Mouse (Mus musculus): ENCODE measurements at regions not wholly inside any gene's neighbourhood (a gene's known extent, or its start where the extent isn't known, plus 50 kb on each side); places are given as distances from the start of the nearest gene placed in this dataset.

DNA sequence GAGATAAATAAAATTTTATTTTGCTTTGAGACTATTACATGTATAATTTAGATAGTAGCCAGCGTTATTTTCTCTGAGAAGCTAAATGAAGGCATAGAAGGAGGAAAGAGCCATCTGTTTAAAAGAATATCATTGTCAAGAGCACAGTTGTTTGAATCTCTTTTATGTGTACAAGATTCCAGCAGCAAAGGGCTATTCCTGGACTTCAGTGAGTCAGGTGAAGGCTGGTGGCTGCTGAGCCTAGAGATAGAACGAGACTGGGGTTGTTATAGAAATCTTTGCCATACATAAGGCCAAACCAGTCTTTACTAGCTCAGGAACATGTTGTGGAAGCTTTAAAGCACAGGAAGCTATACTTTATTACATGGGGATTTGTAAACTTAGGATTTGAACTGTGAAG lies 261.6 kb downstream of the Adcyap1 start:
- Histone ChIP-seq H3K36me3 (no peaks in the 10 kb centered on the region), H3K27ac (no peak overlapping the region), H3K4me3 (no peak overlapping the region), H3K9ac (no peak overlapping the region), H3K4me1 (no peaks in the 10 kb centered on the region), H3K9me3 (no peaks in the 10 kb centered on the region), H3K27me3 (no peaks in the 10 kb centered on the region), H3K4me2 (no peak overlapping the region)
- ATAC-seq (ENCODE audit: insufficient number of reproducible peaks, insufficient read depth, low FRiP score, low TSS enrichment, low read depth), result no peak
- 88% methylated on average over 2 of the region's 2 CpGs for WGBS

DNA sequence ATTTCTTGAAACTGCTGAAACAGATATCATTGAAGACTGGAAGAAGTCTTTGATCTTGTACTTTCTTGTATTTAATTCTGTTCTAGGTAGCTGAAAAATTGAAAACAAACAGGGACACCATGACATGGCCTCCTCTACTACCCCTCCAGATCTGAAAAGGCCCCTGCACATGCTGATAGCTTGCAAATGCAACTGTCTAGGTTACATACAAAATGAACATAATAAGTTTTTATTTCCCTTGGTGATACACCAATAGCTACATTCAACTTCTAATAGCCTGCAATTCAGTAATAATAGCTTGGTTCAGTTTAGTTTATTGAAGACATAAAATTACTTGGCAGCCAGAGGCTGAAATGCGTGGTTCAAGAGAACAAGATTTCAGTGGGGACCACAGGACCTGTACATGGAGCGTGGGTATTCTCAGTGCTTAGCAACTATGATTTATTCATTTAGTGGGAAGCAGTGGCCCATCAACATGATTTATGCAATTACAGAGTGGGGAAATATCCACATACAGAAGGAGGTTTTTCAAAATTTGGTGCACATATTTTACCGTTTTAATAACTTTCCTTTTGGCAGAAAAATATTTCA lies 264.9 kb downstream of the Adcyap1 start:
- Histone ChIP-seq H3K27ac (no peak overlapping the region), H3K9me3 (no peaks in the 10 kb centered on the region), H3K27me3 (no peaks in the 10 kb centered on the region), H3K4me3 (no peak overlapping the region), H3K9ac (no peak overlapping the region), H3K4me1 (no peaks in the 10 kb centered on the region), H3K36me3 (no peaks in the 10 kb centered on the region), H3K4me2 (no peak overlapping the region)
- ATAC-seq (ENCODE audit: insufficient number of reproducible peaks, insufficient read depth, low FRiP score, low TSS enrichment, low read depth), result no peak
- WGBS, result 80% methylated on average over 3 of the region's 3 CpGs

DNA sequence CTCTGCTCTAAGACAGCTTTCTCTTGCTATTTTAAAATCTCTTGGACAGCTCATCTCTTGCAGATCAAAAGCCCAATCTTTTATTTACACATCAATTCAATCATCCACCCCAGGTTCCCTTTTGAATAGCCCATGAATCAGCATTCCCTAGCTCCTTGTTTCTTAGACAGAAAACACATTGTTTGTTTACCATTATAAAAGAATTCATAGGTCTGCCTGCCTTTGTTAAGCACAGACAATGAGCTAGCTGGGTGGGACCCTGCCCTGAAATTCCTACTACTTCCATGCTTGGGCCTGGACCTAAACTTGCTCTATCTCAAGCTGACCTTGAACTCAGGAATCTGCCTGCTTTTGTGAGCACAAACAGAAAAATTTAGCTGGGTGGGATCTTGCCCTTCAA lies 283.6 kb downstream of the Adcyap1 start:
- no peaks in the 10 kb centered on the region for H3K9me3 ChIP-seq
- no peaks in the 10 kb centered on the region for H3K36me3 ChIP-seq

GRCm38 (mm10) chr17:93484540-93484939 lies 285.7 kb downstream of the Adcyap1 start:
- ATAC-seq (ENCODE audit: insufficient number of reproducible peaks, insufficient read depth, low FRiP score, low TSS enrichment, low read depth), result no peak
- WGBS, result 56% methylated on average over 1 of the region's 1 CpGs
- no peak overlapping the region for H3K9ac ChIP-seq
- H3K4me3 ChIP-seq, result no peak overlapping the region
- no peaks in the 10 kb centered on the region for H3K27me3 ChIP-seq
- no peak overlapping the region for H3K27ac ChIP-seq
- no peaks in the 10 kb centered on the region for H3K4me1 ChIP-seq
- H3K4me2 ChIP-seq, result no peak overlapping the region
- no peaks in the 10 kb centered on the region for H3K36me3 ChIP-seq
- no peaks in the 10 kb centered on the region for H3K9me3 ChIP-seq

More for the DNA sequence above, 283.6 kb downstream of the Adcyap1 start:
- no peak overlapping the region for H3K4me3 ChIP-seq
- H3K27ac ChIP-seq, result no peak overlapping the region
- H3K27me3 ChIP-seq, result no peaks in the 10 kb centered on the region
- no peak overlapping the region for H3K9ac ChIP-seq
- H3K4me2 ChIP-seq, result no peak overlapping the region
- ATAC-seq (ENCODE audit: insufficient number of reproducible peaks, insufficient read depth, low FRiP score, low TSS enrichment, low read depth), result no peak
- no peaks in the 10 kb centered on the region for H3K4me1 ChIP-seq

GRCm38 (mm10) chr17:93486442-93486841 lies 287.6 kb downstream of the Adcyap1 start:
- Histone ChIP-seq H3K36me3 (no peaks in the 10 kb centered on the region), H3K27ac (no peak overlapping the region), H3K9ac (no peak overlapping the region), H3K4me3 (no peak overlapping the region), H3K27me3 (no peaks in the 10 kb centered on the region), H3K9me3 (no peaks in the 10 kb centered on the region), H3K4me1 (no peaks in the 10 kb centered on the region), H3K4me2 (no peak overlapping the region)
- no peak for ATAC-seq (ENCODE audit: insufficient number of reproducible peaks, insufficient read depth, low FRiP score, low TSS enrichment, low read depth)

DNA sequence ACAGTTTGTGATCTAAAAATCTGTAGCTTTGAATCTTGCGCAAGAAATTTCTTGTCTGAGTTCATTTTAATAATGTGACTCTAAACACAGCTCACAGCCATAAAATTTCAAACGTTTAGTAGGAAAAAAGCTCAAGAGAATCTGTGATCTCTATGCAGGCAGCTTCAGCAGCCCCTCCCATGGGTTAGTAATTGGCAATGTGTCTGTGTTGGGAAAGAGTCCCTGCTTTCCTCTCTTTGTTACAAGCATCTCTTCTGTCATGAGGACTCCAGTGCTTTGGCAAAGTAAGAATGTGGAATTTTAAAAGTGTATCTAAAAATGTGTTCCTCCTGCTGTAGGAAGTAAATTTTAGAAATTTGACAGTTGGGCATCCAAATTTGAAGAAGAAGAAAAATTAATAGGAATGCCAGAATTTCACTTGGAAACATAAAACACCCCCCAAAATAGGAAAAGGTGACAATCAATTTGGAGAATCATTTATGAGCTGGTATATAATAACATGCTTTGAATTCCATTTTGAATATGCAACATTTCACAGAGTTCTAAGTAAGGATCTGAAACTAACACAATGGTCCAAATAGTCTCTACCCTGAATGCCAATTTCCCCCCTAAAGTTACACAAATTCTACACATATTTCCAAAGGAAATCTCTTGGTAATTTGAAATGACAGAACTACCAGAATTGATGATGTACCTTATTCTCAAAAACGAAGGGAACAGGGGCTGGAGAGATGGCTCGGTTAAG lies 291.3 kb downstream of the Adcyap1 start:
- no peak overlapping the region for H3K4me2 ChIP-seq
- H3K4me1 ChIP-seq, result no peaks in the 10 kb centered on the region
- no peaks in the 10 kb centered on the region for H3K27me3 ChIP-seq
- WGBS, result 68% methylated on average over 4 of the region's 4 CpGs
- H3K9ac ChIP-seq, result no peak overlapping the region
- no peaks in the 10 kb centered on the region for H3K9me3 ChIP-seq
- H3K4me3 ChIP-seq, result no peak overlapping the region
- no peak overlapping the region for H3K27ac ChIP-seq
- H3K36me3 ChIP-seq, result no peaks in the 10 kb centered on the region
- no peak for ATAC-seq (ENCODE audit: insufficient number of reproducible peaks, insufficient read depth, low FRiP score, low TSS enrichment, low read depth)

DNA sequence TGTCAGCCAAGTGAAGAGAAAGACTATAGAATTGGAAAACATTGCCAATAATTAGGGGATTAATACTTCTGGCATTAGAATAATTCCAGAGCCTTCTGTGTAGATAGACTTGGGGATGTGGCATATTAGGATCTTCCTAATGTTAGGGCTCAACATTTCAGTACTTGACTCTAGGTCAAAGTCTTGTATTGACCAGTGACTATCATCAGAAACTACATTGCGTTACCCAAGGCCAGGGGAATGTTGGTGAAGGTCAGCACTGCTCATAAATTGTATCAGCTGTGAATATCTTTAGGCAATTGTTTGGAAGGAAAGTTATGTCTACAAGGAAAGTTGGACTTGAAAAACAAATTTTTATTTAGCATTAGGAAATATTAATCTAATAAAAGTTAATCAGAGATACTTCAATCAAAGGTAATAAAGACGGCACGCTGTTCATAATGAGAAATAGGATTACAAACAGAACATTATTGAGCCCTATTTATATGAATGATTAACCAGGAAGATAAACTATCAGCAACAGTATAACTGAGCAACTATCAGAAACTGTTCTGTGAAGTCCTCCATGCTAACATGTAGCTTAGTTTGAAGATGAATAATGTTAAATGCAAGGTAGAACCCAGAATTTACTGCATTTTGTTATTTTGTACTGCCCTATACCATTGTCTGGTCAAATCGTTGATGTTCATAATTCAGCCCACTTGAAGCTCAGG lies 310.2 kb downstream of the Adcyap1 start:
- H3K27ac ChIP-seq, result no peak overlapping the region
- H3K36me3 ChIP-seq, result no peaks in the 10 kb centered on the region
- H3K4me3 ChIP-seq, result no peak overlapping the region
- no peaks in the 10 kb centered on the region for H3K4me1 ChIP-seq
- no peak for ATAC-seq (ENCODE audit: insufficient number of reproducible peaks, insufficient read depth, low FRiP score, low TSS enrichment, low read depth)
- H3K27me3 ChIP-seq, result no peaks in the 10 kb centered on the region
- 90% methylated on average over 4 of the region's 4 CpGs for WGBS
- no peak overlapping the region for H3K4me2 ChIP-seq
- no peak overlapping the region for H3K9ac ChIP-seq
- no peaks in the 10 kb centered on the region for H3K9me3 ChIP-seq

DNA sequence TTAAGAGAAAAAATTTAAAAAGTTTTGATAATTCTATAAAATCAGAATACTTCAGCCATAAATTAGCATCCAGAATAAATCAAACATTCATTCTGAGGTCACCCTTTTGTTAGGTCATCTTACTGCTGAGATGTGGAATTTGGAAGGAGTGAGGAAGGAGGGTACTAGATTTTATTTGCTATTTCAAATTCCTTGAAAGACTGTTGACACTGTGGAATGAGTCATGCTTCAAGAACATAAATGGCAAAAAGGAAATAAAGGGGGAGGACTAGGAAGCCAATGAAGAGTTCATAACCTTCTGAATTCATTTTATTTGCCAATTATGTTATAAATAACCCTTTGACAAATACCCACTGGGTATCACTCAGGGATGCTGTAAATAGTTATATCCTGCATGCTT lies 324.6 kb downstream of the Adcyap1 start:
- Histone ChIP-seq H3K4me1 (no peaks in the 10 kb centered on the region), H3K27me3 (no peaks in the 10 kb centered on the region), H3K4me3 (no peak overlapping the region), H3K9me3 (no peaks in the 10 kb centered on the region), H3K36me3 (no peaks in the 10 kb centered on the region), H3K27ac (no peak overlapping the region), H3K4me2 (no peak overlapping the region), H3K9ac (no peak overlapping the region)
- ATAC-seq (ENCODE audit: insufficient number of reproducible peaks, insufficient read depth, low FRiP score, low TSS enrichment, low read depth), result no peak

DNA sequence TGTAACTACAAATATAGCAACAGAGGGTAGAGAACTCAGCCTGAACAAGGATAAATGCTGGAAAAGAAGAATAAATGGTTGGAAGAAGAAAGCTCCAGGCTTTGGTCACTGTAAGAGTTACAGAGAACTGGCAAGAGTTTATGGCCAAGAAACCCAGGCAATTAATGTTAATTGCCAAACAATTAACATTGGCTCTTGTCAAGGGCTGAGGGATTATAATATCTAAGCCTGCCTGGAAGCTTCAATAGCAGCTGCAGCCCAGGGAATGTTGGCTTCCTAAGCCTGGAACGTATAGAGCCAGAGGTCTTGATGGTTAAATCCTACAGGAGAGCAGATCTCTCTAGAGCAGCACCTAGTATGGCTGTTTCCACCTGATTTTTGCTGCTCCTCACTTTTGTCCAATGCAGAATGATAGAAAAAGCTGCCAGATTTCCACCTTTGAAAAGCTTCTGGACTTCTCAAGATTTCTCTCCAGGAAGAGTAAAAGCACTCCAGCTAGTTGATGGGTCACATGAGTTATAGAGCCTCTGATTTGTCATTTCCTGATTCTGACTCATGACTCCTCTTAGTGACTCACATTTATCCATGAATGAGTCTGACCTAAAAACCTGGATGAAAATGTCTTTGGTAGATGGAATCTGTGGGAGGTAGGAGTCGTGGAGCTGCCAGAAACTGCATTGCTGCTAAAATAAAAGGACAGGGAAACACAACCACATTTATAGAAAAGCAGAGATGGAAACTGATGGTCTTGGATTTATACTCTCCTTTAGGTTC lies 327.2 kb downstream of the Adcyap1 start:
- Histone ChIP-seq H3K27ac (no peak overlapping the region), H3K36me3 (no peaks in the 10 kb centered on the region), H3K4me2 (no peak overlapping the region), H3K9ac (no peak overlapping the region), H3K27me3 (no peaks in the 10 kb centered on the region), H3K9me3 (no peaks in the 10 kb centered on the region), H3K4me3 (no peak overlapping the region), H3K4me1 (no peaks in the 10 kb centered on the region)
- WGBS, result 56% methylated on average over 2 of the region's 2 CpGs
- no peak for ATAC-seq (ENCODE audit: insufficient number of reproducible peaks, insufficient read depth, low FRiP score, low TSS enrichment, low read depth)

DNA sequence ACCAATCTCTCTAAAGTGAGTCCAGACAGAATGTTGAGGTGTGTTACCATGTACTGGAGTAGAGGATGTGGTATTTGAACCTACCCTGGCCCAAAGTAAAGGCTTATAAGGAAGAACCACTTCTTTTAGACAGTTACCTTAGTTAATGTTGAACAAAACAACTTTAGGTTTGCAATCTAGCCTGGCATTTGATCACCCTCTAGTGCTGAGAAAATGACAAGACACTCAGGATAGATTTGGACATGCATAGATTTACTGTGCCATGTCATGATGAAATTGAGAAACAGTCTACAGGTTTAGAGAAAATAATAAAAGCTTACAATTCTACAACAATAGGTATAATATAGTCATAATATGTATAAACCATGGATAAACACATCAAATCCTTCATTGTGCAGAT lies 333.7 kb downstream of the Adcyap1 start:
- Histone ChIP-seq H3K9ac (no peak overlapping the region), H3K4me3 (no peak overlapping the region), H3K9me3 (no peaks in the 10 kb centered on the region), H3K36me3 (no peaks in the 10 kb centered on the region), H3K4me2 (no peak overlapping the region), H3K4me1 (no peaks in the 10 kb centered on the region), H3K27me3 (no peaks in the 10 kb centered on the region), H3K27ac (no peak overlapping the region)
- no peak for ATAC-seq (ENCODE audit: insufficient number of reproducible peaks, insufficient read depth, low FRiP score, low TSS enrichment, low read depth)

DNA sequence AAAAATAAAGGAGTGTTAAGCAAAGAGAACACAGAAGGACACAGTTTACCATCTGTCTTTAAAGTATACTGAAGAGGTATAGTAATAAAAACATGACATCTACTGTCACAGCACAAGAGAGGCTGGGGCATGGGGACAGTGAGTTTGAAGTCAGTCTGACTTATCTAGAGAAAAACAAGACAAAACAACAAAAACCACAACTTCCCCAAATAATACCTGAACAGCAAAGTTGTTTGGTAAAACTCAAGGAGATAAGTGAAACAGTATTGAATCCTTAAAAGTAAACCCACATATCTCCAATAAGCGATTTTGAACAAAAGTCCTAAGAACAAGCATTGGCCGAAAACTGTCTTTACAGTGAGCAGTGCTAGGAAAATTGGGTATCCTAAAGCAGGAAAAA lies 336.1 kb downstream of the Adcyap1 start:
- 88% methylated on average over 2 of the region's 2 CpGs for WGBS
- ATAC-seq (ENCODE audit: insufficient number of reproducible peaks, insufficient read depth, low FRiP score, low TSS enrichment, low read depth), result no peak
- no peaks in the 10 kb centered on the region for H3K4me1 ChIP-seq

GRCm38 (mm10) chr17:93535751-93536150 lies 336.9 kb downstream of the Adcyap1 start:
- no peaks in the 10 kb centered on the region for H3K36me3 ChIP-seq
- H3K27ac ChIP-seq, result no peak overlapping the region
- no peak overlapping the region for H3K4me3 ChIP-seq
- H3K4me2 ChIP-seq, result no peak overlapping the region
- H3K27me3 ChIP-seq, result no peaks in the 10 kb centered on the region
- H3K4me1 ChIP-seq, result no peaks in the 10 kb centered on the region
- H3K9ac ChIP-seq, result no peak overlapping the region
- no peak for ATAC-seq (ENCODE audit: insufficient number of reproducible peaks, insufficient read depth, low FRiP score, low TSS enrichment, low read depth)
- H3K9me3 ChIP-seq, result no peaks in the 10 kb centered on the region

More for the DNA sequence above, 336.1 kb downstream of the Adcyap1 start:
- Histone ChIP-seq H3K36me3 (no peaks in the 10 kb centered on the region), H3K9ac (no peak overlapping the region), H3K27ac (no peak overlapping the region), H3K4me3 (no peak overlapping the region), H3K27me3 (no peaks in the 10 kb centered on the region), H3K9me3 (no peaks in the 10 kb centered on the region), H3K4me2 (no peak overlapping the region)

All from embryonic facial prominence, embryonic 13.5 days (tissue).